Mouse (Mus musculus) adrenal gland, adult 10 weeks (tissue): Measurements from ENCODE around the gene Olfr543. TPM values are rescaled to one million over a fixed set of nuclear protein-coding genes. Genes with fewer than 3 reads are reported as not detected.

ENCODE experiments used
- polyA plus RNA-seq: library from polyadenylated mRNA; stranded (reverse); fragments of 350-450 nt; fragmentation: Illumina TruSeq; extraction: RNeasy Lipid Tissue Mini Kit (QIAGEN cat#74804); gene quantifications from one replicate; pipeline ENCODE4 v1.2.3, GENCODE M21; 2014; ENCODE audit warnings: low read depth, low replicate concordance

Olfr543 gene
- not detected for polyA plus RNA-seq

DNA sequence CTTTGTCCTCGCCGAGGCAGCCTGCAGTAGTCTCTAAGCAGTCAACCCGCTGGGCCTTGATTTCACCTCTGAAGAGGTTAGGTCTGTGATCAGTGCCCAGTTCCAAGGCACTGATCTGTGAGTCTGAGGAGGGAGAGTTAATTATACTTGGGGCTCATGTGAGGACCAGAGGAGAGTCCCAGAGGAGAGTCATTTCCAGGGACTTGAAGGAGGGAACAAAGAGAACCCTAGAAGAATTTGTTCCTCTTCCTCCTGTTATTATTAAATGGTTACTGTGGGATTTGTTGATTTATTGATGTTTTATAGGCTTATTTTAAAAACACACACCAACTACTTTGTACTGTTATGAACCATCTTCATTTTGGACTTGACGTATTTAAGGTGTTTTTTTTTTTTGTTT, at the start of gene Olfr543:
Olfr543 (minus strand) TSS at position 101 of the 400 bp plus-strand sequence.

DNA sequence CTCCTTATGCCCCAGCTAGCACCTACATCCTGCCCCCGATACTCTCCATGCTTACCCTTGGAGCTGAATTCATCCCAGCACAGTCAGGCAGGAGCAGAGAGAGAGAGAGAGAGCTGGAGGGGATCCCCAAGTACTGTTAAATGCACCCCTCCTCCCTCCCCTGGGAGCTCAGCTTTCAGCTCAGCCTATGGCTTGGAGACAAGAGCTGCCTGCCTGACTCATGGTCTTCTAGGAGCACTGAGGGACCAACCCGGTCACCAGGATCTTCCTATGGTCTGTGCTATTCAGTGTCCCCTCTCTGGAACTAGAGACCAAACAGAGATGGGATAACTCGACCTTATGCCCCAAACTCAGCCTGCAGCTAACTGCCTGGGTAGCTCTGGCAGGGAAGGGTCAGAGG, 18.0 kb upstream of the Olfr543 start, which contains the start of gene Olfr545:
Olfr545 (minus strand) TSS at position 101 of the 400 bp plus-strand sequence.

DNA sequence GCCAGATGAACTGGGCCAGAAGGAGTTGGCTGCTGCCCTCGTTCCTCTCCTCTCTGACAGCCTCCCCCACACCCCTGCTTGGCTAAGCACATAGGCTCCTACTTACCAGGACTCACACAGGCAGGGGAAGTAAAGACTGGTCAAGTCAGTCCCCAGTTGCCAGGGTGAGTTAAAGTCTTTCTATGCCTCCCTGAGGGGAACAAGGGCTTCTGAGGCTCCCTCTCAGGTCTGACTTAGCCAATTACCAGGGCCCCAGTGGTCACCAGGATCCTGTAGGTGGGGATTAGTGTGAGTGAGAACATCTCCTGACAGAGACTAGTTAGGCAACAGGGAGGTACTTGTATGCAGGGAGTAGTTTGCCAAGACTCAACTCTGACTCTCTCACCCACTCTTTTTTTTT, 6.7 kb upstream of the Olfr543 start, which contains the start of gene Olfr544:
Olfr544 (minus strand) TSS at position 153 of the 400 bp plus-strand sequence.

DNA sequence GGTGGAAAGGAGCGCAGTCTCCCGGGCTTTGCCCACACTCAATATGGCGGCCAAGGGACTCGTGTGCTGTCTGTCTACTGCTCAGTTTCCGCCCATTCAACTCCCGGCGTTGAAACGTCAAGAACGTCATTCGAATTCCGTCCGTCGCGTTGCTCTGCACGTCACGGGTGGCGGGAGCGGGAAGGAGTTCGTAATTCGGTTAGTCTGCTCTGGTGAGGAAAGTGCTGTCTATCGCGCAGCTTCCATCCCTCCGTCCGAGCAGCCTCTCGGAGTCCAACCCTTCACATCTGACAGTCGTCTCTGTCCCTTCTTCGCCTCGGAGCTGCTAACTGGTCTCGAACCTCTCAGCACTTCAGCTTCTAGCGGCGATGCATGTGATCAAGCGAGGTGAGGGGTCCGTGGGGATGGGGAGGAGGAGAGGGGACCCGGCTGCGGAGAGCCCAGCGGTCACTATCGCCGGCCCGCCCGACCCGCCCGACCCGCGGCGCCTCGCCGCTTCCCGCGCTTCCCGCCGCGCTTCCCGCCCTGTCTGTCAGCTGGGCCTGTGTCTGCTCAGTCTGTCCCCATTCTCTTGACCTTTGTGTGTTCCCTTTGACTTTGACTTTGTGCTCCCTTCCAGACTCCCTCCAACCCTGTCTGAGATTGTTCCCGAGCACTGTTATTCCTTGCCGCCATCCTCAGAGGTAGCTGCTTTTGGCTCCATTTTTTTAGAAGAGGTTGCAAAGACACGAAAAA, 39.7 kb downstream of the Olfr543 start, which contains the start of gene Rrm1:
Rrm1 (plus strand) TSS at position 39 of the 735 bp plus-strand sequence.

Other genes starting within 250 kb of the Olfr543 start
- gene Rhog, start 225.6 kb downstream of the Olfr543 start, polyA plus RNA-seq = 7.1 TPM
- 15.4 TPM for gene Stim1, start 213.9 kb downstream of the Olfr543 start, polyA plus RNA-seq
- 47.2 TPM for gene Rrm1, start 40.0 kb downstream of the Olfr543 start, polyA plus RNA-seq
- gene Olfr544, start 6.6 kb upstream of the Olfr543 start, polyA plus RNA-seq = not detected
- not detected for gene Olfr545, start 17.9 kb upstream of the Olfr543 start, polyA plus RNA-seq
- gene Olfr547, start 53.1 kb upstream of the Olfr543 start, polyA plus RNA-seq = not detected
- not detected for gene Olfr548-ps1, start 59.2 kb upstream of the Olfr543 start, polyA plus RNA-seq
- gene Olfr549, start 68.2 kb upstream of the Olfr543 start, polyA plus RNA-seq = not detected
- 17.0 TPM for gene Trim21, start 83.8 kb upstream of the Olfr543 start, polyA plus RNA-seq
- not detected for gene Olfr550, start 89.8 kb upstream of the Olfr543 start, polyA plus RNA-seq
- not detected for gene Olfr551, start 110.2 kb upstream of the Olfr543 start, polyA plus RNA-seq
- not detected for gene Olfr552, start 116.1 kb upstream of the Olfr543 start, polyA plus RNA-seq
- not detected for gene Olfr553, start 136.5 kb upstream of the Olfr543 start, polyA plus RNA-seq
- gene Olfr554, start 156.8 kb upstream of the Olfr543 start, polyA plus RNA-seq = not detected
- gene Olfr555, start 177.1 kb upstream of the Olfr543 start, polyA plus RNA-seq = not detected
- not detected for gene Olfr556, start 183.2 kb upstream of the Olfr543 start, polyA plus RNA-seq
- 8.5 TPM for gene Trim68, start 205.6 kb upstream of the Olfr543 start, polyA plus RNA-seq
- not detected for gene Olfr557, start 214.2 kb upstream of the Olfr543 start, polyA plus RNA-seq
- 2.6 TPM for gene Olfr558, start 220.5 kb upstream of the Olfr543 start, polyA plus RNA-seq
- gene Olfr33, start 237.4 kb upstream of the Olfr543 start, polyA plus RNA-seq = not detected
- gene Olfr559, start 245.8 kb upstream of the Olfr543 start, polyA plus RNA-seq = not detected